Mouse (Mus musculus) lung, embryonic 15.5 days (tissue): ENCODE measurements around the gene Rhobtb1. TPM values are rescaled to one million over a fixed set of nuclear protein-coding genes. Genes with fewer than 3 reads are reported as not detected.

Source experiments
- ATAC-seq: fragments of 200-750 bp; cut with Nextera tagmentation; 2 replicates; pipeline ENCODE4 v1.8.0; 2017; ENCODE audit warnings: moderate number of reproducible peaks, borderline replicate concordance; ENCODE audit not compliant: low FRiP score, low TSS enrichment; ENCODE audit errors: extremely low read depth
- H3K27ac ChIP-seq: fragments of 300-500 bp; sonication (generic); 2 replicates; pipeline ENCODE4 v1.5.1; 2015; ENCODE audit warnings: moderate library complexity, mild to moderate bottlenecking, inconsistent platforms
- H3K27me3 ChIP-seq: fragments of 300-500 bp; sonication (generic); 2 replicates; pipeline ENCODE4 v1.6.1; 2015; ENCODE audit warnings: inconsistent platforms
- H3K36me3 ChIP-seq: fragments of 300-500 bp; sonication (generic); 2 replicates; pipeline ENCODE4 v1.6.1; 2015; ENCODE audit warnings: inconsistent platforms
- H3K4me1 ChIP-seq: fragments of 300-500 bp; sonication (generic); 2 replicates; pipeline ENCODE4 v1.6.1; 2015; ENCODE audit warnings: inconsistent platforms
- H3K4me2 ChIP-seq: fragments of 300-500 bp; sonication (generic); 2 replicates; pipeline ENCODE4 v1.6.1; 2015; ENCODE audit warnings: inconsistent platforms, mild to moderate bottlenecking, moderate library complexity
- H3K4me3 ChIP-seq: fragments of 300-500 bp; sonication (generic); 2 replicates; pipeline ENCODE4 v1.5.1; 2015; ENCODE audit warnings: mild to moderate bottlenecking, inconsistent platforms
- H3K9ac ChIP-seq: fragments of 300-500 bp; sonication (generic); 2 replicates; pipeline ENCODE4 v1.6.1; 2015; ENCODE audit warnings: inconsistent platforms
- H3K9me3 ChIP-seq: fragments of 300-500 bp; sonication (generic); 2 replicates; pipeline ENCODE4 v1.6.1; 2016; ENCODE audit warnings: inconsistent platforms
- WGBS: fragments of 180-500 bp; shearing (Covaris S2); methylation state at CpG from one replicate; pipeline ENCODE4 v1.1.7; 2015; 5-methylcytosine and 5-hydroxymethylcytosine counted together
- polyA plus RNA-seq: library from polyadenylated mRNA; unstranded; fragments of >200 nt; fragmentation: Nextera tagmentation; extraction: Ambion mirVana; gene quantifications from 2 replicates; pipeline ENCODE4 v1.2.1, GENCODE M21; 2015

Gene Rhobtb1
- polyA plus RNA-seq, 1 experiment from 2014 or later, result 15.7 TPM

DNA sequence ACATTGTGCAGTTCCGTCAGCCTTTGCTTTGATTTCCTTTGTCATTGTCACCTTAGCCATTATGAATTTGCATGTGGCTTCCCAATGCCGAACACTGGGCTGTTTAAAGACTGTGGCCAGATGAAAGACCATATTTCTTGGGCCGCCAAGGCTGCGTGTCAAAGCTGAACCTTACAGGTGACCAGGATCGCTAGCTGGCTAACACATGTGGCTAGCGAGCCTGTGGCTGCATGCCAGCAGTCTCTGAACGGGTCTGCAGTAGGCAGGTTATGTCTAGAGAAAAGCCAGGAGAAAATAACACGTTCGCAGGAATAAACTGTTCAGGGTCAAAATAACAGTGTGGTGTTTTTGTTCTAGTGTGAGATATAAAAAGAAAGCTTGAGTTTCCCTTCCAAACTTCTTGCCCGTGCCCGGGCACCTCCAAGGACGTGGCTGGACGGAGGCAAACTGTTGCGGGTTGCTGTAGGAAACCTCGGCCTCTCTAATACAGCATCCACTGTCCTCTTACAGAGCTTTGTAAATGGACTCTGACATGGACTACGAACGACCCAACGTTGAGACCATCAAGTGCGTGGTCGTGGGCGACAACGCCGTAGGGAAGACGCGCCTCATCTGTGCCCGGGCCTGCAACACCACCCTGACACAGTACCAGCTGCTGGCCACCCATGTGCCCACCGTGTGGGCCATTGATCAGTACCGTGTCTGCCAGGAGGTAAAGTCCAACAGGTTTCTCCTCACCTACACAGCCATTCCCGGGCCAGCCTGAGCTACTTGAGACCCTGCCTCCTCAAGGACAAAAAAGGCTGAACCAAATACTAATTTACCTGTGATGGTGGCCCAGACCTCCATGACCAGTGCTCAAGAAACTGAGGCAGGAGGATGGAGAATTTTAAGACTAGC lies 97.3 kb downstream of the Rhobtb1 start:
- Histone ChIP-seq H3K4me3 (no peak overlapping the region), H3K9ac (no peak overlapping the region), H3K4me2 (no peak overlapping the region), H3K27me3 (no peaks in the 10 kb centered on the region), H3K36me3 (no peaks in the 10 kb centered on the region), H3K4me1 (peaks cover 13% of the 10 kb centered on the region), H3K27ac (no peak overlapping the region), H3K9me3 (no peaks in the 10 kb centered on the region)
- 82% methylated on average over 29 of the region's 29 CpGs for WGBS
- ATAC-seq, result no peak

- ATAC-seq, result no peak; the same call in 1 of the 2 replicates
- H3K36me3 ChIP-seq, result no peaks in the 10 kb centered on the region
- H3K27me3 ChIP-seq, result no peaks in the 10 kb centered on the region
- H3K4me3 ChIP-seq, result no peak overlapping the region
- 89% methylated on average over 6 of the region's 6 CpGs for WGBS
- H3K4me1 ChIP-seq, result peaks cover 23% of the 10 kb centered on the region
- H3K9me3 ChIP-seq, result no peaks in the 10 kb centered on the region
- no peak overlapping the region for H3K9ac ChIP-seq
- no peak overlapping the region for H3K4me2 ChIP-seq
- no peak overlapping the region for H3K27ac ChIP-seq
Observed at GRCm38 (mm10) chr10:69251254-69251653, 100.0 kb downstream of the Rhobtb1 start.

DNA sequence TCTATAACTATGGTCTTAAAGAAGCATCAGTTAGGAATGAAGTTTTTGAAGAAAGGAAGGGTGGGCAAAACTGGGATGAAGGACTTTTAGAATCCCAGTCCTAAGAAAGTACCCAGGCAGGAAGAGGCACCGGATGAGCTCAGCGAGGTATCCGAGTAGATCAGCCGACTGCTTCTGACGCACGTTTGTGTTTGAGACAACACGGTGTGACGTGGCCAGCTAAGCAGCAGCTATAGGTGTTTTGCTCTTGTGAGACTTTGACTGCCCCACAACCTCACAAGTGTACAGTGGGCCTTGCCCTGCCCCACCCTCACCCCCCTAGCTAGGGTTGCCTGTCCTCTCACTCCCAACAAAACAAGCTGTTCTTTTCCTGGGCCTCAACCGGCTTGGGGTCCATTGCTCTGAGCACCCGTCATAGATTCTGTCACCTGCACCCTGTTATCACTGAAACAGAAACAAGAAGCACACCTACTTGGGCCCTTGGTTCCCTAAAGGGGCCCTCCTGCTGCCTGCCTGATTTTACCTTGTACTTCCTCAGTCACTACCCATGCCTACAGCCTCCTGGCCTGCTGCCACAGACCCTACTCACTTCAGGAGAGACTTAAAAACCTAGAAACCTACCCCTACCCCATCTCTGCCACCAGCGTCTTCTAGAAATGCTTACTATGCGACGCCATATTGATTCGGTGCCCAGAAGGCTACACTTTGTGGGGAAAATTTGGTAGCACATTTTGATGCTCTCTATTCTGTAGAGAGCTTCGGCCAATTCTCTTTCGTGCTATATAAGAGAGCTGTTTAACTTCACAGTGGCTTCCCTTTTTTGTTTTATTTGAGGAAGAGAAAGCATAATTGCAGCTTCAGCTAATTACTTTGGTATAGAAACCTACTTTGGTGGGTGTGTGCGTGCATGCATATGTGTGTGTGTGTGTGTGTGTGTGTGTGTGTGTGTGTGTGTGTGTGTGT lies 101.2 kb downstream of the Rhobtb1 start:
- ATAC-seq, result no peak
- Histone ChIP-seq H3K4me3 (no peak overlapping the region), H3K4me2 (no peak overlapping the region), H3K27ac (peak overlapping the region; percentile 74; the same call in 1 of the 2 replicates), H3K4me1 (peaks cover 23% of the 10 kb centered on the region), H3K9ac (no peak overlapping the region), H3K27me3 (no peaks in the 10 kb centered on the region), H3K9me3 (no peaks in the 10 kb centered on the region), H3K36me3 (no peaks in the 10 kb centered on the region)
- 82% methylated on average over 17 of the region's 17 CpGs for WGBS

- Histone ChIP-seq H3K4me1 (peaks cover 23% of the 10 kb centered on the region), H3K9ac (no peak overlapping the region), H3K27ac (peak overlapping the region; percentile 74), H3K4me2 (no peak overlapping the region), H3K9me3 (no peaks in the 10 kb centered on the region), H3K36me3 (no peaks in the 10 kb centered on the region), H3K27me3 (no peaks in the 10 kb centered on the region), H3K4me3 (no peak overlapping the region)
- peak; percentile 60; the same call in 1 of the 2 replicates for ATAC-seq
- 34% methylated on average over 5 of the region's 5 CpGs for WGBS
Observed at GRCm38 (mm10) chr10:69253075-69253685, 101.9 kb downstream of the Rhobtb1 start.

GRCm38 (mm10) chr10:69253686-69254080 lies 102.4 kb downstream of the Rhobtb1 start:
- no peak overlapping the region for H3K4me3 ChIP-seq
- 56% methylated on average over 5 of the region's 5 CpGs for WGBS
- H3K9ac ChIP-seq, result no peak overlapping the region
- no peak overlapping the region for H3K4me2 ChIP-seq
- no peaks in the 10 kb centered on the region for H3K36me3 ChIP-seq
- H3K27me3 ChIP-seq, result no peaks in the 10 kb centered on the region
- H3K9me3 ChIP-seq, result no peaks in the 10 kb centered on the region
- peak overlapping the region; percentile 74 for H3K27ac ChIP-seq
- peaks cover 23% of the 10 kb centered on the region for H3K4me1 ChIP-seq
- ATAC-seq, result 0 out of 2 replicates have a peak, but pooled peaks have one; percentile 29

DNA sequence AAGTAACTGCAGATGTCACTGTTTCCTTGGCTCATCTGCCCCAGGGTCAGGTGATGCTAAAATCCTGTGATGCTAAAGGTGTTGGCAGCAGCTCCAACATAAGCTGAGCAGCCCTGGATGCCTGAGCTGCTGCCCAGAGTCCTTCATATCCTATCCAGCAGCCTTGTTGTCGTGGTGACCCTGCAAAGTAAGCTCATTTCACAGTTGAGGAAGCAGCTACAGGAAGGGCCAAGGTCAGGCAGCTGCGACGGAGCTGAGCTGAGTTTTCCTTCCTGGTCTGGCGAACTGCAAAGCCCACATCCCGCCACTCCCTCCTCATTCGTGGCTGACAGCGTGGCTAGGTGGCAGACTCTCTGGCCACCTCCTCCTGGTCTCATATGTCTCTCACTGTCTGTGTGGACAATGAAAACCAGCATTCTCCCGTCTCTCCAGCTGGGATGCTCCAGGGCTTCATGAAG lies 103.2 kb downstream of the Rhobtb1 start:
- Histone ChIP-seq H3K36me3 (no peaks in the 10 kb centered on the region), H3K4me3 (no peak overlapping the region), H3K27ac (peak overlapping the region; percentile 74), H3K9ac (no peak overlapping the region), H3K9me3 (no peaks in the 10 kb centered on the region), H3K4me1 (peaks cover 23% of the 10 kb centered on the region), H3K27me3 (no peaks in the 10 kb centered on the region), H3K4me2 (no peak overlapping the region; the same call in 1 of the 2 replicates)
- peak; percentile 65; the same call in 1 of the 2 replicates for ATAC-seq
- 16% methylated on average over 8 of the region's 8 CpGs for WGBS

- H3K27me3 ChIP-seq, result no peaks in the 10 kb centered on the region
- WGBS, result 46% methylated on average over 5 of the region's 5 CpGs
- no peaks in the 10 kb centered on the region for H3K9me3 ChIP-seq
- no peak overlapping the region for H3K4me2 ChIP-seq
- H3K9ac ChIP-seq, result no peak overlapping the region
- no peak for ATAC-seq
- H3K36me3 ChIP-seq, result no peaks in the 10 kb centered on the region
- H3K27ac ChIP-seq, result no peak overlapping the region
- H3K4me1 ChIP-seq, result peaks cover 23% of the 10 kb centered on the region
- no peak overlapping the region for H3K4me3 ChIP-seq
Observed at GRCm38 (mm10) chr10:69255594-69255993, 104.4 kb downstream of the Rhobtb1 start.

GRCm38 (mm10) chr10:69257592-69258133 lies 106.4 kb downstream of the Rhobtb1 start:
- Histone ChIP-seq H3K9ac (no peak overlapping the region), H3K4me2 (no peak overlapping the region), H3K4me1 (peaks cover 24% of the 10 kb centered on the region), H3K27me3 (no peaks in the 10 kb centered on the region), H3K27ac (no peak overlapping the region), H3K36me3 (no peaks in the 10 kb centered on the region), H3K9me3 (no peaks in the 10 kb centered on the region), H3K4me3 (no peak overlapping the region)
- no peak for ATAC-seq
- 80% methylated on average over 6 of the region's 6 CpGs for WGBS

GRCm38 (mm10) chr10:69258588-69258987 lies 107.4 kb downstream of the Rhobtb1 start:
- Histone ChIP-seq H3K27me3 (no peaks in the 10 kb centered on the region), H3K36me3 (no peaks in the 10 kb centered on the region), H3K9ac (no peak overlapping the region), H3K27ac (peak overlapping the region; percentile 10; the same call in 1 of the 2 replicates), H3K4me1 (peaks cover 26% of the 10 kb centered on the region), H3K4me3 (no peak overlapping the region), H3K9me3 (no peaks in the 10 kb centered on the region), H3K4me2 (no peak overlapping the region)
- 47% methylated on average over 9 of the region's 9 CpGs for WGBS
- ATAC-seq, result no peak

DNA sequence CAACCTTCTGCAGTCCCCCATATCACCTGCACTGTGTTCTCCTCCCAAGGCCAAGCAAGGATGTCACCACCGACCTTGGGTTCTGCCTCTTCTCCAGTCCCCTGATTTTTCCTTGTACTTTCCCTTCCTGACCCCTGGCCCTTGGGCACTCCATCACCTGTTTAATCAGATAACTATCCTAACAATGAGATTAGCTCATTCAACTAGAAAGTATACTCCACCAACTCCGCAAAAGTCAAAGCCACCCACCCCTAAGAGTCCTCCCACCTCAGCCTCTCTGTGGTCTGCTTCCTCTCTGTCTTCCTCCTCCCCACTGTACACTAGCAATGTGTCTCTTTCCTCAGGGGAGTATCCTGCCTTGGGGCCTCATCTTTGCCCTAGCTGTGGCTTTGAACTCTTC lies 107.9 kb downstream of the Rhobtb1 start:
- WGBS, result 31% methylated on average over 2 of the region's 2 CpGs
- Histone ChIP-seq H3K27me3 (no peaks in the 10 kb centered on the region), H3K9me3 (no peaks in the 10 kb centered on the region), H3K4me1 (peaks cover 24% of the 10 kb centered on the region), H3K27ac (peak overlapping the region; percentile 10; the same call in 1 of the 2 replicates), H3K36me3 (no peaks in the 10 kb centered on the region), H3K4me2 (no peak overlapping the region), H3K4me3 (no peak overlapping the region), H3K9ac (no peak overlapping the region)
- ATAC-seq, result no peak

DNA sequence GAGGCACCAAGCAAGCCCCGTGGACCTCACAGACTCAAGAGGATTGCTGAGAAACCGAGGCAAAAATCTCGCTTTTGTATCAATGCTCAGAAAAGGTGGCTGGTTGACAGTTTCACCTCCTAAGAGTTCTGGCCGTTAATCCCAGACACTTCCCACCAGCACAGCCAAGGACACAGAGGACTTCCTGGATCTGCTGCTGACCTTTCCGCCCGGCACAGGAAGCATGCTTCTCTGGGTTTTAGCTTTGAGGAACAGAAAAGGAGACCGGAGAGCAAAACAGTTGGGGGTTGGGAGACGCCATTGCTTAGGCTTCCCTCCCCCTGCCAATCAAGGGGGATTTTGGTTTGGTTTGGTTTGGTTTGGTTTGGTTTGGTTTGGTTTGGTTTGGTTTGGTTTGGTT lies 108.7 kb downstream of the Rhobtb1 start:
- H3K27me3 ChIP-seq, result no peaks in the 10 kb centered on the region
- no peak overlapping the region for H3K9ac ChIP-seq
- H3K4me2 ChIP-seq, result no peak overlapping the region
- H3K27ac ChIP-seq, result no peak overlapping the region
- H3K9me3 ChIP-seq, result no peaks in the 10 kb centered on the region
- no peaks in the 10 kb centered on the region for H3K36me3 ChIP-seq
- no peak overlapping the region for H3K4me3 ChIP-seq
- no peak for ATAC-seq
- peaks cover 21% of the 10 kb centered on the region for H3K4me1 ChIP-seq
- WGBS, result 79% methylated on average over 8 of the region's 8 CpGs
